Mouse (Mus musculus): ENCODE results near the gene Caskin2.

DNA sequence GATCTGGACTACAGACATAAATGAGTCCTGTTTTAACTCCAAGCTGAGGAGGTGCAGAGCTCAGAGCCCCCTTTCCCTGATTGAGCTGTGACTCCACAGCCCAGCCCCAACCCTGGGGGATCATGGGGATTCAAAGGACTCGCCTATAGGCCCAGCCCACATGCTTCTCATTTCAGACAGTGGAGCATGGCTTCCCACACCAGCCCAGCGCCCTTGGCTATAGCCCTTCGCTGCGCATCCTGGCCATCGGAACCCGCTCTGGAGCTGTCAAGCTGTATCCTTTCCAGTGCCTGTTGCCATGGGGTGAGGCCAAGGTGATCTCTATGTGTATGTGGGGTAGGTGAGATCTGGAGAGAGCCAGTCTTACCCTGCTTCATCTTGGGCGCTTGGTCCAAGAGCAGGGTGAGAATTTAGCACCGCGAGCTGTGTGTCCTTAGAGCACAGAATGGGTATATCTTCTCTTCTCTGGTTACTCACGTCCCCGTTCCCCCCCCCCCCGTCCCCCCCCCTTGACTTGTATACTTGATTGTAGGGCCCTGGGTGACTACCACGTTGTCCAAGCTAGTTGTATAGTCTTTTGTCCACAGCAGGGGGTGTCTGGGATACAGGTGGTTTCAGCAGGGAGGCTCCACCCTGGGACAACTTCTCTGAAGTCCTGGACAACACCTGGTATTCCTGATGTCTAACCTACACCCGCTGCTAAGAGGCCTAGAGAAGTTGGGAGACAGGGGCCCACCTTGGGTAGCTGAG lies 29.9 kb upstream of the Caskin2 start:
- TF ChIP-seq NRF1 (IDR thresholded peaks at IDR 0.05; ENCODE audit: low read depth, low read length) = no peak
- TF ChIP-seq EP300 (IDR thresholded peaks at IDR 0.05; ENCODE audit: low read length) = no peak
- TF ChIP-seq CTCF (conservative IDR thresholded peaks at IDR 0.05 in 1 of 2, IDR thresholded peaks at IDR 0.05 in 1 of 2; ENCODE audit: low read depth in 2 of 2, low read length in 2 of 2) = no peak

Measured in CH12.LX (cell line).